Mouse (Mus musculus): ENCODE results near the gene Ntm.

DNA sequence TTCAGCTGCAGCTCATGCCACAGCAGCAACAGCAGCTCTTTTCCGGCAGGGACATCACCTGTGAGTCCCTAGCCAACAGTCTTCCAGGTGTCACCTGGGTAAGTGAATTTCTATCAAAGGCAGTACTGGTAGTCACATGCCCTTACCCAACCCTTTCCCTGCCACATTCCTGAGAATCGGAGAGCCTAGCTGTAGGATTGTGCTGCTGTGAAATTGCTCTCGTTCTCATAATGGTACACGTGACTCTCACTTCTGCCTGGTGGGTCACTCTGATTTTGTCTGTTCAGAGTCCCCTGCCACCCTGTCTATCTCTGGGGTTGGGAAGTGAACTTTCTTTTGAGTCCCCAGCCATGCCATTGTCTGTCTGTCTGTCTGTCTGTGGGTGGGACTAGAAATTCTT lies 697.8 kb downstream of the Ntm start:
- TF ChIP-seq POLR2A (IDR thresholded peaks at IDR 0.05; ENCODE audit: insufficient read length, low read depth) (no peak), TCF3 (IDR thresholded peaks at IDR 0.05; ENCODE audit: insufficient read length, low read depth) (no peak), USF1 (IDR thresholded peaks at IDR 0.05; ENCODE audit: low read depth) (no peak), MYOG (IDR thresholded peaks at IDR 0.05; ENCODE audit: control insufficient read depth in 1 of 3, insufficient read depth in 1 of 3, insufficient read length in 2 of 3, low read depth in 2 of 3) (no peak), E2F4 (IDR thresholded peaks at IDR 0.05; ENCODE audit: insufficient read depth) (no peak), MAX (IDR thresholded peaks at IDR 0.05; ENCODE audit: low read depth) (no peak), POLR2AphosphoS2 (IDR thresholded peaks at IDR 0.05; ENCODE audit: insufficient read length, low read depth) (no peak)
